Mouse (Mus musculus) kidney, embryonic 15.5 days (tissue): ENCODE measurements around the gene Serinc3. TPM values are rescaled to one million over a fixed set of nuclear protein-coding genes. Genes with fewer than 3 reads are reported as not detected.
"Not testable (repeated sequence)": the region's sequence is repeated elsewhere in the genome, so short reads cannot be mapped to it uniquely, and the experiment has no call there.

Experiments used
- ATAC-seq: fragments of 200-750 bp; cut with Nextera tagmentation; replicated peaks from 2 replicates; pipeline ENCODE4 v1.8.0; 2017; ENCODE audit warnings: moderate TSS enrichment; ENCODE audit not compliant: low FRiP score
- H3K27ac ChIP-seq: fragments of 300-500 bp; sonication (generic); 2 replicates; pipeline ENCODE4 v1.5.1; 2015; ENCODE audit warnings: mild to moderate bottlenecking, inconsistent platforms
- H3K27me3 ChIP-seq: fragments of 300-500 bp; sonication (generic); 2 replicates; pipeline ENCODE4 v1.6.1; 2015; ENCODE audit warnings: inconsistent platforms
- H3K36me3 ChIP-seq: fragments of 300-500 bp; sonication (generic); 2 replicates; pipeline ENCODE4 v1.6.1; 2015; ENCODE audit warnings: inconsistent platforms
- H3K4me1 ChIP-seq: fragments of 300-500 bp; sonication (generic); 2 replicates; pipeline ENCODE4 v1.6.1; 2015; ENCODE audit warnings: inconsistent platforms
- H3K4me2 ChIP-seq: fragments of 300-500 bp; sonication (generic); 2 replicates; pipeline ENCODE4 v1.6.1; 2015; ENCODE audit warnings: moderate library complexity, mild to moderate bottlenecking, inconsistent platforms
- H3K4me3 ChIP-seq: fragments of 300-500 bp; sonication (generic); replicated peaks from 2 replicates; pipeline ENCODE4 v1.5.1; 2015; ENCODE audit warnings: mild to moderate bottlenecking, inconsistent platforms
- H3K9ac ChIP-seq: fragments of 300-500 bp; sonication (generic); 2 replicates; pipeline ENCODE4 v1.6.1; 2015; ENCODE audit warnings: mild to moderate bottlenecking, inconsistent platforms
- H3K9me3 ChIP-seq: fragments of 300-500 bp; sonication (generic); replicated peaks from 2 replicates; pipeline ENCODE4 v1.6.1; 2016; ENCODE audit warnings: inconsistent platforms
- WGBS: fragments of 180-500 bp; shearing (Covaris S2); methylation state at CpG from one replicate; pipeline ENCODE4 v1.1.7; 2015; ENCODE audit warnings: mixed read lengths; 5-methylcytosine and 5-hydroxymethylcytosine counted together
- polyA plus RNA-seq: library from polyadenylated mRNA; unstranded; fragments of >200 nt; fragmentation: Nextera tagmentation; extraction: Ambion mirVana; gene quantifications from 2 replicates; pipeline ENCODE4 v1.2.1, GENCODE M21; 2015

Serinc3 gene
- polyA plus RNA-seq: 43.7 and 44.0 TPM in 2 replicates

GRCm38 (mm10) chr2:163644575-163645385, at the start of gene Serinc3:
Serinc3 (minus strand) TSS chr2:163645131.
- no peaks in the 10 kb centered on the region for H3K27me3 ChIP-seq
- WGBS: under 1% methylated on average over 71 of the region's 74 CpGs
- H3K4me2 ChIP-seq: peak within 1 kb of the TSS; percentile 67
- no peaks in the 10 kb centered on the region for H3K9me3 ChIP-seq
- peaks cover 41% of the 10 kb centered on the region for H3K4me1 ChIP-seq
- peak; percentile 96 for ATAC-seq
- peak within 1 kb of the TSS; percentile 96 for H3K9ac ChIP-seq
- H3K27ac ChIP-seq: peak within 1 kb of the TSS; percentile 100
- peak within 1 kb of the TSS; percentile 97 for H3K4me3 ChIP-seq
- 0 out of 2 replicates have a peak, but pooled peaks cover 6% of the 10 kb centered on the region for H3K36me3 ChIP-seq

GRCm38 (mm10) chr2:163693716-163694314, 48.9 kb upstream of the Serinc3 start:
- peak; percentile 59 for ATAC-seq
- H3K36me3 ChIP-seq: no peaks in the 10 kb centered on the region
- 20% methylated on average over 9 of the region's 9 CpGs for WGBS
- H3K4me3 ChIP-seq: peak overlapping the region; percentile 25
- no peaks in the 10 kb centered on the region for H3K27me3 ChIP-seq
- peaks cover 79% of the 10 kb centered on the region for H3K4me1 ChIP-seq
- H3K9ac ChIP-seq: no peak overlapping the region
- peak overlapping the region; percentile 37 for H3K4me2 ChIP-seq
- peak overlapping the region; percentile 89 for H3K27ac ChIP-seq
- H3K9me3 ChIP-seq: no peaks in the 10 kb centered on the region

DNA sequence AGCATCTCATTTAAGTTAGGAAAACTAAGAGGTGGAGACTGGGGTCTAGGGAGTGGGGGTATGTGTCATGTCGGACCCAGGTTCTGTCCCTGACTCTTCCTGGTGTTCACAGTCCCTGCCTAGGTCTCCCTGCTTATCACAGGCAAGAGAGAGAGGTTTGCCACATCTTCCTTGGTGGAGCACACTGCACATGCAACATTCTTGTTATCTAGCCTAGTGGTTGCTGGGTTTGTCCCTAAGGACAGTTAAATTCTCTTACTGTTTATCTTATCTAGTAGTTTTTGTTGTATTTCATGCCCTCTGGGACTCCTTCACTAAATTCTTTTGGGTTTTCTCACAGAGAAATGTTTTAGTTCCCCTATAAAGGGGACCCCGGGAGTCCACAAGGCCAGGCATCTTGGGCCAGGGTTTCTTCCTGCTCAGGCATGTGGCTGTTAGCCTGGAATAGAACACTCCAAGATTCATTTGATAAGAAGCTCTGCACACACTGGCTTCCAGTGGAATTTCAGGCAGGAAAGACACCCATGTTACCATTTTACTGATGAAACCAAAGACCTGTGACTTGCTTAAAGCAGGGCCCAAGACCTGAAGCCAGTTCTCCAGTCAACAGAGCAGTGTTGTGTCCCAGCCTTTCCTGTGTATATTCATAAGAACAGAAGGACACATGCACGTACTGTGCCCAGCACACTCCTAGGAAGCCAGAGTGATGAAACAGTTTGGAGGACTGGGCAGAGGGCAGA, 48.1 kb upstream of the Serinc3 start:
- peaks cover 71% of the 10 kb centered on the region for H3K4me1 ChIP-seq
- no peak overlapping the region for H3K4me3 ChIP-seq
- no peaks in the 10 kb centered on the region for H3K36me3 ChIP-seq
- no peak; the same call in 1 of the 2 replicates for ATAC-seq
- no peaks in the 10 kb centered on the region for H3K27me3 ChIP-seq
- WGBS: 52% methylated on average over 3 of the region's 3 CpGs
- H3K4me2 ChIP-seq: peak overlapping the region; percentile 37; the same call in 1 of the 2 replicates
- H3K9me3 ChIP-seq: no peaks in the 10 kb centered on the region
- H3K27ac ChIP-seq: peak overlapping the region; percentile 89
- no peak overlapping the region for H3K9ac ChIP-seq

- Histone ChIP-seq H3K36me3 (no peaks in the 10 kb centered on the region), H3K9me3 (no peaks in the 10 kb centered on the region), H3K4me2 (no peak overlapping the region), H3K9ac (no peak overlapping the region), H3K27me3 (no peaks in the 10 kb centered on the region), H3K4me1 (peaks cover 61% of the 10 kb centered on the region), H3K4me3 (no peak overlapping the region), H3K27ac (peak overlapping the region; percentile 41)
- ATAC-seq: no peak
- WGBS: 80% methylated on average over 6 of the region's 6 CpGs
Measured at GRCm38 (mm10) chr2:163691846-163692605, 47.1 kb upstream of the Serinc3 start.

GRCm38 (mm10) chr2:163690409-163691304, 45.7 kb upstream of the Serinc3 start:
- no peak overlapping the region for H3K4me2 ChIP-seq
- H3K9me3 ChIP-seq: no peaks in the 10 kb centered on the region
- H3K4me1 ChIP-seq: peaks cover 63% of the 10 kb centered on the region
- peak overlapping the region; percentile 22; the same call in 1 of the 2 replicates for H3K27ac ChIP-seq
- WGBS: 75% methylated on average over 8 of the region's 8 CpGs
- H3K36me3 ChIP-seq: no peaks in the 10 kb centered on the region
- no peak overlapping the region for H3K9ac ChIP-seq
- H3K4me3 ChIP-seq: no peak overlapping the region
- ATAC-seq: no peak
- no peaks in the 10 kb centered on the region for H3K27me3 ChIP-seq

- Histone ChIP-seq H3K4me3 (no peak overlapping the region), H3K4me1 (peaks cover 72% of the 10 kb centered on the region), H3K9ac (no peak overlapping the region), H3K27ac (peak overlapping the region; percentile 13; the same call in 1 of the 2 replicates), H3K4me2 (no peak overlapping the region), H3K36me3 (no peaks in the 10 kb centered on the region), H3K27me3 (no peaks in the 10 kb centered on the region), H3K9me3 (no peaks in the 10 kb centered on the region)
- 77% methylated on average over 3 of the region's 3 CpGs for WGBS
- ATAC-seq: no peak
Measured at GRCm38 (mm10) chr2:163689771-163690170, 44.8 kb upstream of the Serinc3 start.

DNA sequence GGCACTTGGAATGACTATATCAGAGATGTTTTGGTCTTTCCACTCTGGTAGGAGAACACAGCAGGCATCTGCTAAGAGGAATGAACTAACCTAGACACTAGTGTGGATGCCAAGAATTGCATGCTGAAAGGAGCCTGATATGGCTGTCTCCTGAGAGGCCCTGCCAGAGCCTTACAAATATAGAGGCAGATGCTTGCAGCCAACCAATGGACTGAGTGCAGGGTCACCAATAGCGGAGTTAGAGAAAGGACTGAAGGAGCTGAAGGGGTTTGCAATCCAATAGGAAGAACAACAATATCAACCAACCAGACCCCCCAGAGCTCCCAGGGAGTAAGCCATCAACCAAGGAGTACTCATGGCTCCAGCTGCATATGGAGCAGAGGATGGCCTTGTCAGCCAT, 43.4 kb upstream of the Serinc3 start:
- not testable (repeated sequence) for H3K27me3 ChIP-seq, H3K27ac ChIP-seq, H3K4me3 ChIP-seq, H3K4me2 ChIP-seq, H3K9me3 ChIP-seq, ATAC-seq, H3K36me3 ChIP-seq, H3K9ac ChIP-seq
- H3K4me1 ChIP-seq: peaks cover 60% of the 10 kb centered on the region
- WGBS: 92% methylated on average over 1 of the region's 1 CpGs

DNA sequence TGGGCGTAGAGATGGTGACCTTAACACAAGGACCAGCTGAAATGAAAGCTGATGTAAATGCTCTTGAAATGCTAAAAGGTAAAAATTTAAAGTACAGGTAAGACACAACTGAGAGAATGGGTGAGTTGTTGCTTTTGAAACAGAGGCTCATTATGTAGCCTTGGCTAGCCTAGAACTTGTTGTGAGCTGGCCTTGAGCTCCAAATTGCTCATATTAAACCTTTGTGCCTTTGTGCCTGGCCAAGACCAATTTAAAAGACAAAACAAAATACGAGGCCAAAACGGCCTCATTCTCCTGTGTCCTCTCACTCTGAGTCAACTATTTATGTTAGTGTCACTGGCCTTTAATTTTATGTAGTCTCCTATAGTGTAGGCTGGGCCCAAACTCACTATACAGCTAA, 42.0 kb upstream of the Serinc3 start:
- WGBS: 54% methylated on average over 3 of the region's 3 CpGs
- no peak overlapping the region for H3K4me2 ChIP-seq
- no peaks in the 10 kb centered on the region for H3K27me3 ChIP-seq
- H3K9ac ChIP-seq: no peak overlapping the region
- no peak overlapping the region for H3K4me3 ChIP-seq
- 0 out of 2 replicates have a peak overlapping the region, but pooled peaks have one; percentile 76 for H3K27ac ChIP-seq
- H3K36me3 ChIP-seq: no peaks in the 10 kb centered on the region
- no peak for ATAC-seq
- no peaks in the 10 kb centered on the region for H3K9me3 ChIP-seq
- H3K4me1 ChIP-seq: peaks cover 47% of the 10 kb centered on the region

DNA sequence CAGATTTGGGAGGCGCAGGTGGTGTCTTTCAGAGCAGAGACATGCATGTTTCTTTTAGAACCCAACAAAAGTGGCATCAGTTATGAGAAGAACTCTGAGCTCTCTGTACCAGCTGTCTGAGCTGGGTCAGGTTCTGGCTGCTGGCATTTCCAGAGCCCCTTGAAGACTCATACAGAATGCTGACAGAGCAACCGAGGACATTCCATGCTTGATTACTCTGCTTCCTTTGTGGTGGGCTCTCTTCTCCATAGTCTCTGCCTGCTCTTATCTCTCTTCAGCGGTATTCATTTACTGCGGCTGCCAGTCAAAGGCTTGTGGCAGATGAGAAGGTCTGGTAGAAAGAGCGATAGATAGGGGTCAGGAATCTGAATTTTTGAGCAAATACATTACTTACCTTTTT, 41.3 kb upstream of the Serinc3 start:
- H3K4me3 ChIP-seq: no peak overlapping the region
- no peaks in the 10 kb centered on the region for H3K36me3 ChIP-seq
- 79% methylated on average over 5 of the region's 5 CpGs for WGBS
- H3K9ac ChIP-seq: no peak overlapping the region
- no peaks in the 10 kb centered on the region for H3K9me3 ChIP-seq
- no peaks in the 10 kb centered on the region for H3K27me3 ChIP-seq
- peak overlapping the region; percentile 76 for H3K27ac ChIP-seq
- H3K4me2 ChIP-seq: no peak overlapping the region
- ATAC-seq: no peak
- peaks cover 41% of the 10 kb centered on the region for H3K4me1 ChIP-seq

- H3K27ac ChIP-seq: peak overlapping the region; percentile 76
- peaks cover 37% of the 10 kb centered on the region for H3K4me1 ChIP-seq
- H3K9ac ChIP-seq: no peak overlapping the region
- 0 out of 2 replicates have a peak, but pooled peaks have one; percentile 25 for ATAC-seq
- H3K4me3 ChIP-seq: no peak overlapping the region
- no peaks in the 10 kb centered on the region for H3K27me3 ChIP-seq
- 53% methylated on average over 6 of the region's 6 CpGs for WGBS
- H3K4me2 ChIP-seq: no peak overlapping the region
- peaks cover 3% of the 10 kb centered on the region; the same call in 1 of the 2 replicates for H3K36me3 ChIP-seq
- H3K9me3 ChIP-seq: no peaks in the 10 kb centered on the region
Measured at GRCm38 (mm10) chr2:163685761-163686200, 40.9 kb upstream of the Serinc3 start.
